Mouse (Mus musculus): ENCODE results near the gene Ccl22. TPM values are rescaled to one million over a fixed set of nuclear protein-coding genes. Genes with fewer than 3 reads are reported as not detected.

Ccl22 gene
- total RNA-seq, 1 experiment = 6.1 TPM

- TF ChIP-seq MAFK (IDR thresholded peaks at IDR 0.05; ENCODE audit: insufficient read depth, low read depth, low read length) (no peak), ZC3H11A (IDR thresholded peaks at IDR 0.05; ENCODE audit: borderline replicate concordance, low read depth, low read length) (no peak), ZNF384 (IDR thresholded peaks at IDR 0.05; ENCODE audit: low read depth, low read length) (no peak), CHD2 (IDR thresholded peaks at IDR 0.05; ENCODE audit: low read depth, low read length) (no peak), HCFC1 (IDR thresholded peaks at IDR 0.05; ENCODE audit: borderline replicate concordance, insufficient read depth, low read length) (no peak)
- H3K9me3 ChIP-seq (ENCODE audit: control insufficient read depth, insufficient read depth, low read depth, low read length) = no peaks in the 10 kb centered on the region
- no peak overlapping the region for H3K9ac ChIP-seq (ENCODE audit: insufficient read depth, low read depth, low read length, poor library complexity, severe bottlenecking)
- no peak overlapping the region for H3K27ac ChIP-seq (ENCODE audit: insufficient read depth, low read depth, low read length, poor library complexity, severe bottlenecking)
- in situ Hi-C loops (cut with MboI; ENCODE audit: low sequenced_read_pairs in 2 of 2, unreplicated experiment in 2 of 2) = no loop called here
- H3K4me3 ChIP-seq (ENCODE audit: insufficient read depth in 1 of 2, low read depth in 1 of 2, low read length in 2 of 2, poor library complexity in 1 of 2, severe bottlenecking in 1 of 2) = no peak overlapping the region
- H3K36me3 ChIP-seq (ENCODE audit: control insufficient read depth, insufficient read depth, low read length, poor library complexity, severe bottlenecking) = no peaks in the 10 kb centered on the region
- DNase-seq (ENCODE audit: low read depth, low spot score) = peak; percentile 51
- H3K4me1 ChIP-seq (ENCODE audit: control insufficient read depth in 2 of 2, insufficient read depth in 2 of 2, low read length in 2 of 2, poor library complexity in 1 of 2) = peaks cover 2 to 17% of the 10 kb centered on the region in 2 experiments; a peak in 3 of 4 replicates
Measured at GRCm38 (mm10) chr8:94787524-94788501, 42.4 kb downstream of the Ccl22 start.

- no peak overlapping the region for H3K27ac ChIP-seq (ENCODE audit: insufficient read depth, low read depth, low read length, poor library complexity, severe bottlenecking)
- in situ Hi-C loops (cut with MboI; ENCODE audit: low sequenced_read_pairs in 2 of 2, unreplicated experiment in 2 of 2) = no loop called here
- DNase-seq (ENCODE audit: low read depth, low spot score) = no peak
- TF ChIP-seq CHD2 (IDR thresholded peaks at IDR 0.05; ENCODE audit: low read depth, low read length) (no peak), ZNF384 (IDR thresholded peaks at IDR 0.05; ENCODE audit: low read depth, low read length) (no peak), MAFK (IDR thresholded peaks at IDR 0.05; ENCODE audit: insufficient read depth, low read depth, low read length) (no peak)
- no peak overlapping the region for H3K4me3 ChIP-seq (ENCODE audit: insufficient read depth in 1 of 2, low read depth in 1 of 2, low read length in 2 of 2, poor library complexity in 1 of 2, severe bottlenecking in 1 of 2)
- no peaks in the 10 kb centered on the region for H3K9me3 ChIP-seq (ENCODE audit: control insufficient read depth, insufficient read depth, low read depth, low read length)
- peaks cover 2 to 17% of the 10 kb centered on the region in 2 experiments; a peak in 3 of 4 replicates for H3K4me1 ChIP-seq (ENCODE audit: control insufficient read depth in 2 of 2, insufficient read depth in 2 of 2, low read length in 2 of 2, poor library complexity in 1 of 2)
- H3K36me3 ChIP-seq (ENCODE audit: control insufficient read depth, insufficient read depth, low read length, poor library complexity, severe bottlenecking) = no peaks in the 10 kb centered on the region
- no peak overlapping the region for H3K9ac ChIP-seq (ENCODE audit: insufficient read depth, low read depth, low read length, poor library complexity, severe bottlenecking)
Measured at GRCm38 (mm10) chr8:94789256-94789955, 44.0 kb downstream of the Ccl22 start.

GRCm38 (mm10) chr8:94794368-94794767, 49.0 kb downstream of the Ccl22 start:
- no peaks in the 10 kb centered on the region for H3K36me3 ChIP-seq (ENCODE audit: control insufficient read depth, insufficient read depth, low read length, poor library complexity, severe bottlenecking)
- H3K4me3 ChIP-seq (ENCODE audit: insufficient read depth in 1 of 2, low read depth in 1 of 2, low read length in 2 of 2, poor library complexity in 1 of 2, severe bottlenecking in 1 of 2) = no peak overlapping the region
- in situ Hi-C loops (cut with MboI; ENCODE audit: low sequenced_read_pairs in 2 of 2, unreplicated experiment in 2 of 2) = no loop called here
- TF ChIP-seq MAFK (IDR thresholded peaks at IDR 0.05; ENCODE audit: insufficient read depth, low read depth, low read length) = no peak
- no peak for TF ChIP-seq ZC3H11A (IDR thresholded peaks at IDR 0.05; ENCODE audit: borderline replicate concordance, low read depth, low read length)
- no peak for TF ChIP-seq CHD2 (IDR thresholded peaks at IDR 0.05; ENCODE audit: low read depth, low read length)
- TF ChIP-seq ZNF384 (IDR thresholded peaks at IDR 0.05; ENCODE audit: low read depth, low read length) = no peak
- no peak for TF ChIP-seq HCFC1 (IDR thresholded peaks at IDR 0.05; ENCODE audit: borderline replicate concordance, insufficient read depth, low read length)
- H3K9me3 ChIP-seq (ENCODE audit: control insufficient read depth, insufficient read depth, low read depth, low read length) = no peaks in the 10 kb centered on the region
- H3K9ac ChIP-seq (ENCODE audit: insufficient read depth, low read depth, low read length, poor library complexity, severe bottlenecking) = no peak overlapping the region
- H3K27ac ChIP-seq (ENCODE audit: insufficient read depth, low read depth, low read length, poor library complexity, severe bottlenecking) = no peak overlapping the region
- no peak for DNase-seq (ENCODE audit: low read depth, low spot score)
- H3K4me1 ChIP-seq (ENCODE audit: control insufficient read depth in 2 of 2, insufficient read depth in 2 of 2, low read length in 2 of 2, poor library complexity in 1 of 2) = no peaks in the 10 kb centered on the region

GRCm38 (mm10) chr8:94794782-94795181, 49.4 kb downstream of the Ccl22 start:
- Histone ChIP-seq H3K9ac (ENCODE audit: insufficient read depth, low read depth, low read length, poor library complexity, severe bottlenecking) (no peak overlapping the region), H3K4me1 (ENCODE audit: control insufficient read depth in 2 of 2, insufficient read depth in 2 of 2, low read length in 2 of 2, poor library complexity in 1 of 2) (no peaks in the 10 kb centered on the region), H3K36me3 (ENCODE audit: control insufficient read depth, insufficient read depth, low read length, poor library complexity, severe bottlenecking) (no peaks in the 10 kb centered on the region), H3K27ac (ENCODE audit: insufficient read depth, low read depth, low read length, poor library complexity, severe bottlenecking) (no peak overlapping the region), H3K9me3 (ENCODE audit: control insufficient read depth, insufficient read depth, low read depth, low read length) (no peaks in the 10 kb centered on the region), H3K4me3 (ENCODE audit: insufficient read depth in 1 of 2, low read depth in 1 of 2, low read length in 2 of 2, poor library complexity in 1 of 2, severe bottlenecking in 1 of 2) (no peak overlapping the region)
- TF ChIP-seq ZC3H11A (IDR thresholded peaks at IDR 0.05; ENCODE audit: borderline replicate concordance, low read depth, low read length) (no peak), ZNF384 (IDR thresholded peaks at IDR 0.05; ENCODE audit: low read depth, low read length) (no peak), HCFC1 (IDR thresholded peaks at IDR 0.05; ENCODE audit: borderline replicate concordance, insufficient read depth, low read length) (no peak), CHD2 (IDR thresholded peaks at IDR 0.05; ENCODE audit: low read depth, low read length) (no peak), MAFK (IDR thresholded peaks at IDR 0.05; ENCODE audit: insufficient read depth, low read depth, low read length) (no peak)
- in situ Hi-C loops (cut with MboI; ENCODE audit: low sequenced_read_pairs in 2 of 2, unreplicated experiment in 2 of 2) = no loop called here
- no peak for DNase-seq (ENCODE audit: low read depth, low spot score)

Data from ES-E14 (cell line).